Mouse (Mus musculus) thymus, postnatal 4 days (tissue): ENCODE data around the gene Gtf2h4.

Experiments used
- DNase-seq: peaks from one replicate; pipeline ENCODE4 v3.0.0; 2021

The Gtf2h4 gene

DNA sequence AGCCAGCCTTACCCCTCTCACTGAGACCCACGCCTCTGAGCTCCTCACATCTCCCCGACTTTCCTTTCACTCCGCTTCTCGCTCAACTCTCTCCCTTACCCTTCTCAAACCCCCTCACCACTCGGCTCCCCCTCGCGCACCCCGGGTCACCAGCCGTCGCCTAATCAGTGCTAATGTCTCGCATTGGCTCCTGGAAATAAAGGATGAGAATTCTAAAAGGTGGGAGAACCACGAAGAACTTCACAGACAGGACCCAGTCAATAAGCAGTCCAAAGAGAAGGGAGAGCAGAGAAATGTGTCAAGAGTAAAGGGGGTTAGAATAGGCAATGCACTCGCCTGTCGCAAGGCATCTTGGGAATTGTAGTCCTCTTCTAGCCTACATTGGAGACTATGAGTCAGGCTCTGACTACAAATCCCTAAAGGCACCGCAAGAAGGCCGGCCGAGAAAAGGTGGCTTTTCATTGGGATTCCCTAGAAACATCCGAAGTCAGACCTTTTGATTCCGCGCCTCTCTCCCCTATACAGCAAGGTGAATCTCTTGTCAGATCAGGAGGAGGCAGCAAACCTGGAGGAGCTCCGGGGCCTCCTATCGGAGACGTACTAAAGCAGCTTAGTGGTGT lies at the start of gene Gtf2h4:
Gene Gtf2h4 (minus strand): TSS at position 324 of the 620 bp plus-strand sequence.
- DNase-seq = peak; percentile 88

DNA sequence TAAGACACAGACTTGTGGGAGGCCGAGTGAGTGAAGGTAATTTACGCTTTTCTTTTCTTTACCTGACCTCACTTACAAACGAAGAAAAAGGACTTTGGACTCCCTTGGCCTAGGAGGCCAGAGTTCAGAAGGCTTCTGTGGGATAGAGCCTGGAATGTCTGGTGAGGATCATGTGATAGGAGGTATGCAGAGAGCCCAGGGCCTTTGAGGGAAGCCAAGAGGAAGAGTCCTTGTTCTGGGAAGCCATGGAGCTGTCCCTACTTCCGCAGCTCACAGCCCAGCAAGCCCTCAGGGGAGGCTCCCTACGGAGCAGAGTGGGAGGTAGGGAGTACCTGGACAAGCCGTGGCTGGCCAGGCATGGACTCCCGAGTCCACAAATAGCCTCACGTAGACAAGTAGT lies 48.1 kb upstream of the Gtf2h4 start:
- peak; percentile 9 for DNase-seq

DNA sequence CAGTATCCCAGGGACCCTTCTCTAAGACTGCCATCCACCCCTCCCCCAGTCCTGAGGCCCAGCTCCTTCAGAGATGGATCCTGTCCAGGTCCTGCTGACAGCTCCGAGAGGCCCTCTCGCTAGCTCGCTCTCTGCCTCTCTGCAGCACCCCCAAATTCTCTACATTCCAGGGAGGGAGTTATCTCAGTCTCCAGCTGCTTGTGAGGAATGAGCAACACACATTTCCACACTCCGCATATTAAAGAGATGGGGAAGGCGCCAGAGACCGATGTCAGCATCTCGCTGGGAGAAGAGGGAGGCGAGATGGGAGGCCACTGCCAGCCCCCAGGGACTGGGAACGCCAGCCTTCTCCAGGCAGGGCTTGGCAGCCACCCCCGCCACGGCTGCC lies 46.8 kb upstream of the Gtf2h4 start:
- no peak for DNase-seq

DNA sequence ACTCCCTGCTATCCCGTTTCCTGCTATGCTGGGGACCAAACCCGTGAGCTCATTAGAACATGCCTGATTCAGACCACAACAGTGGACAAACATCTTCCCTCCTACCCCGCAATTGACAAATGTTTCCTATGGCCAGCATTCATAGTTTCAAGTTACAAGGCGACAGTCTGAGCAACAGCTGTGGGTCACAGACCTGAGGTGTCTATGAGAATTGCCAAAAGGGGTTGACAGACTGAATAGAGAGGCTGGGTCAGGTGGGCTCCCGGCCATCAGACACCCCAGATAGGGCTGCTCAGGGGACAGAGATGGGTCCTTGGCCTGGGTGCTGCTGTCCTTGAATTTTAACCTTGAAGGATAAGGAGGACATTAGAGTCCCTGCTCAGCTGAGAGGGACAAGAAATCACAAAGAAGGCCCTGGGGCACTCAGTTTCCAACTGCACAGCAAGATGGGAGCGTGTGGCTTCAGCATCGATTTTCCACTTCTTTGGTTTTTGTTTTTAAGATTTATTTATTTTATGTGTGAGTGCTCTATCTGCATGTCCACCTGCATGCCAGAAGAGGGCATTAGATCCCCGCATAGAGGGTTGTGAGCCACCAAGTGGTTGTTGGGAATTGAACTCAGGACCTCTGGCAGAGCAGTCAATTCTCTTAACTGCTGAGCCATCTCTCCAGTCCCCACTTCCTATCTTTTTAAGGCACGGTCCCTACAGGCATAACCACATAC lies 46.2 kb upstream of the Gtf2h4 start:
- DNase-seq = no peak

DNA sequence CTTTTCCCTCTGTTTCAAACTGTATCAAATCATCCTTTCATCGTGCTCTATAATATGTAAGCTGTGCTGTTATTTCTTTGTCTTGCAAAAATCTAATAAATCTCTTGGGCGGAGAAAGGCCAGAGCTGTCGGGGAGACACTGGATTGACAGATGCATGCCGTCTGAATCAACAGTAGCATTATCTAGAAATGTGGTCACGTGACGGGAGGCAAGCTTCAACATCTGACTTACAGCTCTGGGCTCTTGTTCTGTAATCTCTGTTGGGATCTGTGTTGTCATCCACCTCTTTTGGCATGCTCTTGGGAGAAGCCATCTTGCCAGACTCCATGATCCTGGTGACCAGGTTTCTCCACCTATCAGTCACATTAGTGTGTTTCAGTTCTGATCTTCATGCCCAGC lies 43.5 kb upstream of the Gtf2h4 start:
- no peak for DNase-seq

DNA sequence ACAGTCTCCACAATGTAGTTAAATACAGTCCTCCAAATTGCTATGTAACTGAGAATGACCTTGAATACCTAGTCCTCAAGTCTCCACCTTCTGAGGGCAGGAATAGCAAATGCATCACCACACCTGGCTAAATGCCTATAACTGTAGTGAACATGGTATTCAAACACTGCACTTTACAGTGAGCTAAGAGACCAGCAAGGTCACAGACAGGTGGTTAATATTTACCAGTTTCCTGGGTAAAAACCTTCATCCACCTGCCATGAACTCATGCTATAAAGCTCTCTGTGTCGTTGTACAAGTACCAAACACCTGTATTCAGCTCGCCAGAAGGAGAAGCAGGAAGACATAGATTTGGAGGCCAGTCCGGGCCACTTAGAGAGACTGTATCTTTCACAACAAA lies 42.6 kb upstream of the Gtf2h4 start:
- no peak for DNase-seq

DNA sequence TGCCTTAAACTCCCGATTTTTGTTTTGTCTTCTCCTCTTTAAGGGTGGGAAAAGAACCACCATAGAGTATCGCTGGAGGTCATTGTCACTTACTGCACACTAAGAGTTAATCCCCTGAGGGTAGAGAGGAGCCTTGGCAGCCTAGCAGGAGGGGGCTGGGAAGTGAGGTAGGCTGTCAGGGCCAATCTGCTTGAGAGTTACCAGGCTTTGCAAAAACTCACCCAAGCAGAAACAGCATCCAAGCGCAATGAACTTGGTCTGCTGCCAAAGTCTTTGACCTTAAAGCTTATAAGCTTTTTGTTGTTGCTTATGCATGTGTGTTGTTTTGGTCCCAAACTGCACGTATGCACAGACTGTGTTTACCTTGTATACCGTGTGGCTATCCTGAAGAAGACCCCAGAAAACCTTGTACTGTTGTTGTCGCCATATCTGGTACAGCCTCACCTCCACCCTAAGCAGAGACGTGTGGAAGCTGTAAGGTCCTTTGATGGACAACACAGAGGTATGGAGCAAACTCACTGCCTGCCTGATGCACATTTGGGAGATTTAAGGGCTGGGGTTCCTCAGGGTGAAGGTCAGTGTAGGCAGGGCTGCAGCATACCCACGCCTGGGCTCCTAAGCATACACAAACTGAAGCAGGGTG lies 37.3 kb upstream of the Gtf2h4 start:
- peak; percentile 6 for DNase-seq

DNA sequence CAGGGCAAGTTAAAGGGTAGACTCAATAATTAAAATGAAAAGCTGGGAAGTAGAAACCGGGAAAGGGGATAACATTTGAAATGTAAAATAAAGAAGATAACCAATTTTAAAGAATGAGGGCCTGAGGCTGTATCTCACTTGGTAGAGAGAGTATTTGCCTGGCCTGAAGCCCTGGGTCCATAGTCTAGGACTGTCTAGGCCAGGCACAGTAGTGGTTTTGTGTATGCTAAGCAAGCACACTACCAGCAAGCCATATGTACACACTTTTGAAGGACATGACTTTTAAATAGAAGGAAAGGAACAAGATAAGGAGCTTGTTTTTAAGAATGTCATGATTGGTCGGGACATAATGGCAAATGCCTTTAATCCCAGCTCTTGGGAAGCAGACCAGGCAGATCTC lies 35.1 kb upstream of the Gtf2h4 start:
- no peak for DNase-seq

DNA sequence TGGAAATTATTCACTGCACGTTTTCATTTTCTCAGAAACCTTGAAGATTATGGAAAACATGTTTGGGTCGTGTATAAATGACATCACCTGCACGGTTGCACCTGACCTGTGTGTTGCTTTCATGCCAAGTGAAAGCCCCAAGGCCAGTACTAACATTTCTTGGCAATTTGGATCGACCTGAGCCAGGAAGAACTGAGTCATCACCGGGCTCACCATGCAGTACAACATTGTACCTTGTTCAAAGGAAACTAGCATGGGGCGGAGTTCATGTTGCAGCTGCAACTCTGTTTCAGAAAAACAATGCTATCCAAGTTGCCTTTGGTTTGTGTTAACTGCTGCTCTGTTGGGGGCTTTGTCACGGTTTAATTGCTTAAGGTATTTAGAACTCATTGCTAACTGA lies 34.4 kb upstream of the Gtf2h4 start:
- peak; percentile 56 for DNase-seq

DNA sequence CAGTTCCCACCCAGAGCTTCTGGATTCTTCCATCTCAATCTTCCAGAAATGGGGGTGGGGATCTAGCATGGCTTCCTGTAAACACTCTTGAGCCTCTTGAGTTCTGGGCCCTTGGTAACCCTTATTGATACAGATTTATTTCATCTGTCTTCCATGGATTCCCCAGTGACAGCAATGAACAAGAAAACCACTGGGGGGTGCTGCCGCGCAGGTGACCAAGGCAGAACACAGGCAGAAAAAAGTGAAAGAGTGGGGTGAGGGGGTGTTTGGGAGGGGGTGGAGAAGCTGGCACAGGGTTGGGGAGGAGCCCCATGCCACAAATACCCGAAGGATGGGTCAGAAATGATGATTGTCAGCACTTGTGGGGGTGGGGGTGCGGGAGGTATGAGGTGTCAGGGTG lies 32.3 kb upstream of the Gtf2h4 start:
- DNase-seq = peak; percentile 83

DNA sequence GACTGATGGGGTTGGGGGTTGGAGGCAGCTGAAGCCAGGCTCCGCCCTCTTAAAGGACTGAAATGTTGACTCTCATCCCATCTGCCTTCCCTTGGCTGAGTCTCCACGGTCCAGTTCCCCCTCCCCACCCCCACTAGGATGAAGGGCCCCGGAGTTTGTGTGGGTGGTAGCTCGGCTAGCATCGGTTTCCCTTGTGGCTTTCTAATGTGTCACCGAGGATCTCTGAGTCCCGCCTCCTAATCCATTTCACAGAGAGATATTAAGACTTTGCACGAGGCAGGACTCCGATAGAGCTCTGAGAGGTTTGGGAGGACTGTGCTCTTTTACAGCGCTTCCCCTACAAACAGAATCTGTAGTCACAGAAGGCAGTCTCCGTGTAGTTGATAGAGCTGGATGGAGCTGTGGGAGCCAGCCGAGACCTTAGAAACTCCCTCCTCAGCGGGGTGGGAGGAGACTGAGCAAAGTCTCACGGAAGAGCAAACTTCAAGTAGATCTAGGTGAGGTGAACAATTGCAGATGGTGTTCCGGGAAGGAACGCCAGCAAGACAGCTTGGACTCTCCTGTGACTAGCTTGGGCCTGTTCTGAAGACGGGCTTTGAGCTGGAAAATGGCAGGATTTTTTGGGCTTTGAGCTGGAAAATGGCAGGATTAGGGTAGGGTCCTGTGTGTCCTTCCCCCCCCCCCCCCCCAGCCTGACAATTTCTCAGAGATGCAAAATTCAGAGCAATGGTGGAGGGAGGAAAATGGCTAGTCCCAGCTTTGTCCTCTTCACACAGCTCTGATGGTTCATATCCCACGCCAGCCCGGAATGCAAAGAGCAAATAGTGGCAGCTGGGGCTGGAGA lies 31.3 kb upstream of the Gtf2h4 start, which contains the start of gene Ddr1:
Gene Ddr1 (minus strand): TSS at position 1 of the 844 bp plus-strand sequence.
- peak; percentile 66 for DNase-seq

DNA sequence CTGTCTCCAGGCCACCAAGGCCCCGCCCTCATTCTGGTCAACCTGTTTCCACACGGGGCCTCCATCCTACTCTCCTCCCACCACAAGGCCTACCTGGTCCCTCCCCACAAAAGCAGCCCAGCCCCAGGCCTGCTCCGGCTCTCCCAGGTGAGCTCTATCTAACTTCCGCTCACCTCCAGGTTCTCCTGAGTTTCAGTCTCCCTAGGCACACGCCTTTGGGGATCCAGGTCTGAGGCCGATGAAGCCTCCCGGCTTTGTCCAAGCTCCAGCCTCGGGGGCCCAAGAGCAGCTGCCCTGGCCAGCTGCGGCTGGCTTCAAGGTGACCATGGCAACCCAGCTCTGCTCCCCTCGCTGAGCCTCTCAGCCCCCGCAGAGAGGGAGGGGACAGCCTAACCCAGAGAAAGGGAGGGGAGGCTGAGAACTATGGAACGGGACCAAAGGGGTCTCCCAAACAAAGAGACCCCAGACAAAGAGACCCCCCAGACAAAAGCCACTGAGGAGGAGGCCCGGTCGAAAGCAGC lies 30.3 kb upstream of the Gtf2h4 start:
- DNase-seq = peak; percentile 30

DNA sequence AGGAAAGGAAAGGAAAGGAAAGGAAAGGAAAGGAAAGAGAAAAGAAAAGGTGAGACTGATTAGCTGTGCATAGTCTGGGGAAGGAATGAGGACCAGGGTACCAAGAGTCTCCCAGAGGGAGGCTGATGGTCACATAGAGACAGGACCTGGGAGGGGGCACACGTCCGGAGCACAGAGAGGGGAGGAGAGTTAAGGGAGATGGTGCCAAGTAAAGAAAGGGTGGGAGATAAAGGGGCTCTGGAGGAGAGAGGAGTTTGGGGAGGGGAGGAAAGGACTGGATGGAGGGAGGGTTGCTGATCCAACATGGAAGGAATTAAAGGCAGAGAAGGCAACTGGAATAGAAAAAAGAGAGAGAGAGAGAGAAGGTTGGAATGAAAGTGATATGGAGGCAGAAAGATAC lies 29.5 kb upstream of the Gtf2h4 start:
- DNase-seq = no peak

DNA sequence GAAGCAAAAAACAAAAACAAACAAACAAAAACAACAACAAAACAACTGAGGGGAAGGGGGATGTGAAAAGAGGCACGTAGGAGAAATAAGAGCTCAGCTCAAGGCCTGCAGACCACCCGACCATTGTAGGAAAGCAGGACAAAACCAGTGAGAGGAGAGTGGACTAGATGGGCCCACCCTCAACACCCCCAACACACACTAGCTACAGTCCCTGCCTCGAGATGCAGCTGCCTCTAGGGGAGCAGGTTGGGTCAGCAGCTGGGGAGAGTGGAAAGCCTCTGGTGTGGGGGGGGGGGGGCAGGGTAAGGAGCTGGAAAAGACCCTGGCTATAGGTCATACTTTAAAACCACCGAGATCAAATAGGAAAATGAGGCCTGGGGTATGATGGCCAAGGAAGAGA lies 29.1 kb upstream of the Gtf2h4 start:
- DNase-seq = no peak

DNA sequence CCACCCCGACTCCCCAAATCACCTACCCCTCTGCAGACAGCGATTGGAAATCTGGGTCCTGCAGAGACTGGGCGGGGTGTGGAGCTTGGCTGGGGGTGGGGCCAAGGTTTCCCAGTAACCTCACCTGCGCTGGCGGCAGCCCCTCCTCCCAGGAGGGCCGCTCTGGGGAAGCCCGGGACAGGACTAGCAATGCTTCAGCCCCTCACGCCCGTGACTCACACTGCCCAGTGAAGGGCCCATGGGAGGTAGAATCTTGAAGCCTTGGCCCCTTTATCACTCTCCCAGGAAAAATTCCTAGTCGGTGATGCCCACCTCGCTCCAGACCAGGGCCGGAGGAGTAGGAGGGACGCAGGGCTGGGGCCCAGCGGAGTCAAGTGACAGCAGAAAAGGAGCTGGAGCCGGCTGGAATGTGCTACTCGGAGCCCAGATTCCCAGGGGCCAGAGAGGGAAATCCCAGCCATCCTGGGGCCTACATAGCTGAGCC lies 28.5 kb upstream of the Gtf2h4 start:
- DNase-seq = no peak

DNA sequence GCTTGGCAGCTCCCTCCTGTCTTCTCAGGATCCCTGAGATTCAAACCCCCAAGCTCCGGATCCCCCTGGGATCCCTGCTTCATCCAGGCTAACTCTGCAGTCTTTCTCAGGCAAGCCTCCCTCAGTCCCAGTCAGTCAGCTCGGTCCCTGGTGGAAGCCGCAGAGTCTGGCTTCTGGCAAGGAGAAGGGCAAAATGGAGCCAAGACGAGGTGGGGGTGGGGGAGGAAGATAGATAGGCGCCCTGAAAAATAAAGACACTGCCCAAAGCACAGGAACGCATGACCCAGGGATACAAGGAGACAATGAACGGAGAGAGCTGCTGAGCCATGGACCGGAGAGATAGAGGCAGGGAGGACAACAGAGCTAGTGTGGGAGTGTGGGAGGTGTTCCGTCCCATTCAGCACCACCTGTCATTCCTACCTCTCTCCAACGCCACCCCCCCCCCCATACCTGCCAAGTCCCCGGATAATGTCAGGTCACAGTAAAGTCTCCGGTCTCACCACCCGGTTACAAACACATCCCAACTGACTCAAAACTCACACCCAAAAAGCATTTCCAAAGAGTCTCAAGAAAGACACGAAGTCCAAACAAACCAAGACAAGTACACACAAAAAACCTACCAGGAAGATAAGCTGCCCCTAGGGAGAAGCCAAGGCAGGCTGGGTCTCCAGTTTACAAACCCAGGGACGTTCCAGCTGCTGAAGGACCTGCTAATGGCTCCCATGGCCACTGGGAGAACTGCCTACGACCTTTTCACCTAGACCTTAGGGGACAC lies 27.9 kb upstream of the Gtf2h4 start:
- DNase-seq = no peak

DNA sequence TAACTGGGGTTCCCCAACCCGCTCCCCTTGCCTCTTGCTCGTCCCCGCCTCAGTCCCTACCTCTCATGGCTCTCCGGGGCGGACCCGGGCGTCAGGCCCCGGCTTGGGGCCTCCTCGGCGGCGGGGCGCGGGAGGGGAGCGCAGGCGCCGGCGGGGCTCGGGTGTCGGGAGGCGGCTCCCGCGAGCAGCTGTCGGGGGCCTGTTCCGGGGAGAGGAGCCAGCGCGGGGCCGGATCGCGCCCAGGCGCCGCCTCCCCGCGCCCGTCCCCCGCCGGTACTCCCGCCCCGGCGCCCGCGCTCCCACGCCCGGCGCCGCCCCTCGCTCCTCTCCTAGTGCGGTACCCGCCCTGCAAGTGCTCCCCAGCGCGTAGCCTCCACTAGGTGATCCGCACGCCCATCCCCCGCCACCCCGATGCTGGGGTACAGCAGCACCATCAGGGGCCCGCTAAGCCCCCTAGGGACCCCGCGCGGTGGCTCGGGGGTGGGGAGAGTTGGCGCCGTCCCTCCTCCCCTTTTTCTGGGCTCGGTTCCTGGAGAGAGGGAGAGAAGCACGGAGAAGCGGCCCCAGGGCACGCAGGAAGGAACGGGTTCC lies 26.9 kb upstream of the Gtf2h4 start:
- peak; percentile 86 for DNase-seq

DNA sequence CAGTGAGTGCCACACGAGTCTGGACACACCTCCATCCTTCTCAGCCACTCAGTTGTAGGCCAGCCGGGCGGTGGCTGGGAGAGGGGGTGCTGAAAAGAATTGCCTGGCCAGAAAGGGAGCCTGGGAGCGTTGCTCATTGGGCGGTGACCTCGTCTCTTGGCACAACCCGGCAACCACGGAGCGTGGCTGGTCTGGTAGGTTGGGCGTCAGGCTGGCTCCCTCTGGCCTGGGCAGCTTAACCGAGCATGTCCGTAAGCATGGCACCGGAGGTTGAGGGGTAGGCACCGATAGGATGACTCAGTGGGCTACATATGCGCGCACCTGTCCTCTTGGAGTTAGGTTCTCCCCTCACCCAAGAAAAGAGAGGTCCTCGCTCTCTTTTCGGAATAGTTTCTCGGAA lies 26.4 kb upstream of the Gtf2h4 start:
- peak; percentile 53 for DNase-seq

DNA sequence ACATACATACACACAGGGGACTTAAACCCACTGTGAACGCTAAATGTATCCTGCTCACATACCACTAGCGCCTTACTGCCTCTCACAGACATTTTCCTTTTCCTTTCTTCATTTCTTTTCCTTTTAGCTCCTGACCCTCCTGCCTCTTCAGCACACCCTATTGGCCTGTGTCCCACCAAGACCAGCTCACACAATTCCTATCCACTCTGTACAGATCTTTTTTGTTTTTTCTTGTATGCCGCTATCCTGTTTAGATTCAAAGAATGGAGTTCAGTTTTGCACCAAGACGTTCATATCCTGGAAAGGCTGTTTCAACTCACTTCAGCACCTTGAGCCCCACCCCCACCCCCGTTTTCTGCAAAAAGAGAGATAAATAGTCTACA lies 25.0 kb upstream of the Gtf2h4 start:
- DNase-seq = no peak

DNA sequence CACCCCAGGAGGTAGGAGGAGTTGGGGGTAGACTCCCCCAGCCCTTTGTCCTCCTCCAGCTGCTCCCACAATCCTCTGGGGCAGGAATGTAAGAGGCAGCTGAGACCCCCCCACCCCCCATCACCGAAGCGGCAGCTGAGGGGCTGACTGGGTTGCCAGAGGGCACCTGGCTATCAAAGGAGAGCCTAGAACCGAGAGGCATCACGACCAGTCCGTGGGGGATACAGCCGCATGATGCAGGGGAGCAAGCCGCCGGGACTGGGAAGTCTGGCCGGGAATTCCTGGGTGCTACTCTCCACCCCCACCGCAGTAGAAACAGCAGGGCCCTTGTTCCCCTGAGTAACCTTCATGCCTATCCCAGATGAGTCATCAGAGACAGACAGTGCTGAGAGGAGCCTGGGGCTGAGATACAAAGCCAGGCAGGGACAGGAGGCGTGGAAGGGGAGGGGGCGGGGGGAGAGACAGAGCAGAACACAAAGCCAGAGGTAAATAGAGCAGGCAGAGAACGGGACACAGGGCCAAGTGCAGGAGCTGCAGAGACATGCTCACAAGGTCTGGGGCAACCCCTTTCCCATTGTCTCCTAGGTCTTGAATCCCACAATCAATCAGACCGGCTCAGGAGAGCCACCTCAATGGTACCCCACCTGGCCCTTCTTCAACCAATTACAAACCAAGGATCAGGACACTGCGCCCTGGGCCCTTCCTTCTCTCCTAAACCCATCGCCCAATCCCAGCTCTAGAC lies 24.4 kb upstream of the Gtf2h4 start:
- DNase-seq = peak; percentile 38

DNA sequence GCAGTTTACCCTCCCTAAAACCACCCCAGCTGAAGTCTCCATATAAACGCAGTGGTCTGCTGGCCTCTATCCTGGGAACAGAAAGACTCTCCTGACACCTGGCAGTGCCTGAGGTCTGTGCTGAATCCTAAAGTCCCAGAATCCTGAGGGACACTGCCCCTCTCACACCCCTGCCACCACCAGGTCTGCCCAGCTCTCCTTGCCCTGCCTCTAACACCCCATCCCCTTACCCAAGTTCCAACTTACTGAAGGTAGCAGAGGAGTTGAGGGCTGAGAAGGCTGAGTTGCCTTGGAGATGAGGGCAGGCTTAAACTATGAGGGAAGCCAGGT lies 23.9 kb upstream of the Gtf2h4 start:
- DNase-seq = peak; percentile 6
